Mouse (Mus musculus): ENCODE results near the gene Gm20816.
"Not testable (repeated sequence)": the region's sequence is repeated elsewhere in the genome, so short reads cannot be mapped to it uniquely, and the experiment has no call there.

The Gm20816 gene

GRCm38 (mm10) chrY:68537655-68538054 is at the start of gene Gm20816:
TSS of gene Gm20816 (plus strand) at chrY:68537955.
- not testable (repeated sequence) for DNase-seq (ENCODE audit: low read depth, low spot score)

Data from CD4-positive, CD25-positive, alpha-beta regulatory T cell, adult 2 months (primary cell).